ENCODE assay signal across 8 mouse cellular contexts in the genomic region with DNA sequence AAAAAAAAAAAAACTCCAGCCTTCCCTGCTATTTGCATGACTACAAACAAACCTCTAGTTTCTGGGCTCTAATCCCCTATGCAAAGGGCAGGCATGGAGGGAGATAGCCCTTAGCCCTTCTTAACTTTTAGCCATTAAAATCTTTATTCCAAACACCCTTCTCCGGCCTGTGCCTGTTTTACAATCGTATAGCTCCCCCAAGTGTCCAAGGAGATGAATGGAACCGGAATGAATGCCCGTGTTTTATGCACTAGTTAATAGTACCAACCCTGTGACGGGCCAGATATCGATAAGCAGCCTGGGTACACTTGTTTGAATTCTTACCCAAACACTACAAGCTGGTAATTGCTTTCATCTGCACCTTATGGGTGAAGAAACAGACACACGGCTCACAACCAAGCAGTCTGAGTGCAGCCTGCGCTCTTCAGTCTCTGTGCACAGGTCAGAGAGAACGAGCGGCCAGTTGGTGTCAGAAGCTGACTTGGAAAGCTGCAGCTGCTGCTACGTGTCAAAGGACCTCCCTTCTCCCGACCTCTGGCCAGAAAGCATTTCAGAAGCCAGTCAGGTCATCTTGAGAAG.
DNase-seq lines count a peak whose midpoint lies in the region; ATAC-seq and TF ChIP-seq lines count a peak whose summit lies in the region.

No protein-coding gene starts in this region.

- 0 out of 2 replicates have a peak overlapping the region, but pooled peaks have one; percentile 13 for H3K4me2 ChIP-seq in kidney, embryonic 14.5 days (replicated peaks; ENCODE audit: low read depth, low read length)
- H3K4me2 ChIP-seq in stomach, embryonic 15.5 days = peak overlapping the region; percentile 25

- H3K4me1 ChIP-seq in heart, adult 2 months (ENCODE audit: control insufficient read depth, insufficient read depth, low read length) = peaks cover 1% of the 10 kb centered on the region
- no peaks in the 10 kb centered on the region for H3K4me1 ChIP-seq in kidney, embryonic 14.5 days (ENCODE audit: control insufficient read depth, insufficient read depth, low read length)
- H3K4me1 ChIP-seq in stomach, embryonic 15.5 days = no peaks in the 10 kb centered on the region; the same call in 1 of the 2 replicates

- TF ChIP-seq CTCF in layer of hippocampus, adult 2 months (conservative IDR thresholded peaks at IDR 0.05) = peak; percentile 85
- peak; percentile 77 for TF ChIP-seq CTCF in heart, adult 2 months (IDR thresholded peaks at IDR 0.05)

- H3K27me3 ChIP-seq in heart, adult 2 months (ENCODE audit: control insufficient read depth, insufficient read depth, low read length) = no peaks in the 10 kb centered on the region
- H3K27me3 ChIP-seq in kidney, embryonic 14.5 days (ENCODE audit: control insufficient read depth, insufficient read depth, low read length) = no peaks in the 10 kb centered on the region
- no peaks in the 10 kb centered on the region for H3K27me3 ChIP-seq in stomach, embryonic 15.5 days (replicated peaks)

- H3K79me2 ChIP-seq in heart, adult 2 months (replicated peaks; ENCODE audit: control insufficient read depth, insufficient read depth, low read length) = no peaks in the 10 kb centered on the region

- no peak overlapping the region for H3K4me3 ChIP-seq in layer of hippocampus, adult 2 months
- no peak overlapping the region for H3K4me3 ChIP-seq in heart, adult 2 months
- H3K4me3 ChIP-seq in kidney, embryonic 14.5 days (ENCODE audit: low read length) = no peak overlapping the region
- no peak overlapping the region for H3K4me3 ChIP-seq in stomach, embryonic 15.5 days (replicated peaks)

- H3K9me3 ChIP-seq in kidney, embryonic 14.5 days (ENCODE audit: control insufficient read depth, low read length) = no peaks in the 10 kb centered on the region
- no peaks in the 10 kb centered on the region for H3K9me3 ChIP-seq in stomach, embryonic 15.5 days

- WGBS in heart, adult 2 months = 27% methylated on average over 12 of the region's 12 CpGs
- 21% methylated on average over 12 of the region's 12 CpGs for WGBS in kidney, embryonic 14.5 days
- WGBS in stomach, embryonic 15.5 days = 29% methylated on average over 12 of the region's 12 CpGs

- no peak for TF ChIP-seq EP300 in heart, adult 2 months (IDR thresholded peaks at IDR 0.05; ENCODE audit: insufficient read depth, low read depth, low read length)

- H3K36me3 ChIP-seq in heart, adult 2 months (ENCODE audit: control insufficient read depth, insufficient read depth, low read length) = no peaks in the 10 kb centered on the region
- no peaks in the 10 kb centered on the region for H3K36me3 ChIP-seq in kidney, embryonic 14.5 days (ENCODE audit: control insufficient read depth, insufficient read depth, low read length)
- 0 out of 2 replicates have a peak, but pooled peaks cover 4% of the 10 kb centered on the region for H3K36me3 ChIP-seq in stomach, embryonic 15.5 days

- no peak overlapping the region for H3K9ac ChIP-seq in heart, adult 2 months (ENCODE audit: low read depth, low read length)
- H3K9ac ChIP-seq in kidney, embryonic 14.5 days (ENCODE audit: low read depth, low read length) = no peak overlapping the region
- H3K9ac ChIP-seq in stomach, embryonic 15.5 days = no peak overlapping the region

- peak; percentile 56 to 67 for DNase-seq in layer of hippocampus, adult 2 months (ENCODE audit: low spot score in 2 of 2)
- no peak for DNase-seq in layer of hippocampus, adult 9-11 months
- DNase-seq in c-Kit-positive CD71-positive TER-119-negative erythroid progenitor cells, embryonic 14.5 days (ENCODE audit: low read depth) = peak; percentile 38
- no peak for DNase-seq in heart, adult 2 months
- DNase-seq in lung, adult 18-20 months = peak; percentile 12 to 20
- DNase-seq in thymus, postnatal 36 days = no peak

- intact Hi-C loops in heart, adult 2 months (cut with DNase I) = loop anchor here (2.0 kb wide), 1 partner anchor 482 kb away; no protein-coding TSS in a partner anchor

- H3K27ac ChIP-seq in layer of hippocampus, adult 2 months = no peak overlapping the region
- no peak overlapping the region for H3K27ac ChIP-seq in heart, adult 2 months
- no peak overlapping the region for H3K27ac ChIP-seq in kidney, embryonic 14.5 days (ENCODE audit: low read depth, low read length)
- no peak overlapping the region for H3K27ac ChIP-seq in stomach, embryonic 15.5 days

- no peak for TF ChIP-seq POLR2A in heart, adult 2 months (IDR thresholded peaks at IDR 0.05; ENCODE audit: insufficient read depth, low read depth, low read length)

- peak; percentile 28; the same call in 1 of the 2 replicates for ATAC-seq in kidney, embryonic 14.5 days (ENCODE audit: low FRiP score, low TSS enrichment)
- ATAC-seq in stomach, embryonic 15.5 days (ENCODE audit: insufficient read depth, low FRiP score, low read depth) = no peak

Comparison
In these comparisons a context has a peak if more than half of its experiments do, and no peak if none do; other contexts are left out.
1. DNase-seq: peak in layer of hippocampus, adult 2 months (2 of 2), c-Kit-positive CD71-positive TER-119-negative erythroid progenitor cells, embryonic 14.5 days (single experiment) and lung, adult 18-20 months (2 of 2); none in layer of hippocampus, adult 9-11 months (single experiment), heart, adult 2 months (0 of 2) and thymus, postnatal 36 days (0 of 2).